Mouse (Mus musculus) embryonic facial prominence, embryonic 14.5 days (tissue): ENCODE results near the gene Rabep1. TPM values are rescaled to one million over a fixed set of nuclear protein-coding genes. Genes with fewer than 3 reads are reported as not detected.
A peak's percentile ranks its signal among the peaks of the same experiment; 100 is the strongest.

Experiments used
- ATAC-seq: fragments of 200-750 bp; cut with Nextera tagmentation; 2 replicates; pipeline ENCODE4 v1.8.0; 2017; ENCODE audit warnings: low read depth, moderate number of reproducible peaks, moderate TSS enrichment
- DNase-seq: peaks from one replicate; pipeline ENCODE4 v3.0.0-alpha.2; 2015; ENCODE audit warnings: low spot score
- H3K27ac ChIP-seq: fragments of 300-500 bp; sonication (generic); replicated peaks from 2 replicates; pipeline ENCODE4 v1.5.1; 2014; ENCODE audit warnings: low read depth, mild to moderate bottlenecking, low read length, moderate library complexity
- H3K27me3 ChIP-seq: fragments of 300-500 bp; sonication (generic); replicated peaks from 2 replicates; pipeline ENCODE4 v1.6.1; 2014; ENCODE audit warnings: low read length; ENCODE audit not compliant: control insufficient read depth, insufficient read depth
- H3K36me3 ChIP-seq: fragments of 300-500 bp; sonication (generic); 2 replicates; pipeline ENCODE4 v1.6.1; 2014; ENCODE audit warnings: low read length, mixed read lengths; ENCODE audit not compliant: control insufficient read depth, insufficient read depth
- H3K4me1 ChIP-seq: fragments of 300-500 bp; sonication (generic); 2 replicates; pipeline ENCODE4 v1.6.1; 2014; ENCODE audit warnings: antibody characterized with exemption, low read length; ENCODE audit not compliant: control insufficient read depth, insufficient read depth
- H3K4me2 ChIP-seq: fragments of 300-500 bp; sonication (generic); 2 replicates; pipeline ENCODE4 v1.6.1; 2014; ENCODE audit warnings: low read depth, mild to moderate bottlenecking, low read length, moderate library complexity, mixed read lengths
- H3K4me3 ChIP-seq: fragments of 300-500 bp; sonication (generic); 2 replicates; pipeline ENCODE4 v1.5.1; 2014; ENCODE audit warnings: low read depth, mild to moderate bottlenecking, low read length
- H3K9ac ChIP-seq: fragments of 300-500 bp; sonication (generic); 2 replicates; pipeline ENCODE4 v1.6.1; 2014; ENCODE audit warnings: low read depth, mild to moderate bottlenecking, low read length, moderate library complexity, mixed read lengths
- H3K9me3 ChIP-seq: fragments of 300-500 bp; sonication (generic); 2 replicates; pipeline ENCODE4 v1.6.1; 2016; ENCODE audit warnings: low read length; ENCODE audit not compliant: control insufficient read depth
- WGBS: fragments of 180-500 bp; shearing (Covaris S2); extraction: QIAGEN DNeasy Blood & Tissue Kit; methylation state at CpG from one replicate; pipeline ENCODE4 v1.1.7; 2014; 5-methylcytosine and 5-hydroxymethylcytosine counted together
- polyA plus RNA-seq: library from polyadenylated mRNA; unstranded; fragments of >200 nt; fragmentation: Nextera tagmentation; extraction: Ambion mirVana; gene quantifications from 2 replicates; pipeline ENCODE4 v1.2.1, GENCODE M21; 2014

Rabep1 gene
- polyA plus RNA-seq = 29.4 and 31.8 TPM in 2 replicates

DNA sequence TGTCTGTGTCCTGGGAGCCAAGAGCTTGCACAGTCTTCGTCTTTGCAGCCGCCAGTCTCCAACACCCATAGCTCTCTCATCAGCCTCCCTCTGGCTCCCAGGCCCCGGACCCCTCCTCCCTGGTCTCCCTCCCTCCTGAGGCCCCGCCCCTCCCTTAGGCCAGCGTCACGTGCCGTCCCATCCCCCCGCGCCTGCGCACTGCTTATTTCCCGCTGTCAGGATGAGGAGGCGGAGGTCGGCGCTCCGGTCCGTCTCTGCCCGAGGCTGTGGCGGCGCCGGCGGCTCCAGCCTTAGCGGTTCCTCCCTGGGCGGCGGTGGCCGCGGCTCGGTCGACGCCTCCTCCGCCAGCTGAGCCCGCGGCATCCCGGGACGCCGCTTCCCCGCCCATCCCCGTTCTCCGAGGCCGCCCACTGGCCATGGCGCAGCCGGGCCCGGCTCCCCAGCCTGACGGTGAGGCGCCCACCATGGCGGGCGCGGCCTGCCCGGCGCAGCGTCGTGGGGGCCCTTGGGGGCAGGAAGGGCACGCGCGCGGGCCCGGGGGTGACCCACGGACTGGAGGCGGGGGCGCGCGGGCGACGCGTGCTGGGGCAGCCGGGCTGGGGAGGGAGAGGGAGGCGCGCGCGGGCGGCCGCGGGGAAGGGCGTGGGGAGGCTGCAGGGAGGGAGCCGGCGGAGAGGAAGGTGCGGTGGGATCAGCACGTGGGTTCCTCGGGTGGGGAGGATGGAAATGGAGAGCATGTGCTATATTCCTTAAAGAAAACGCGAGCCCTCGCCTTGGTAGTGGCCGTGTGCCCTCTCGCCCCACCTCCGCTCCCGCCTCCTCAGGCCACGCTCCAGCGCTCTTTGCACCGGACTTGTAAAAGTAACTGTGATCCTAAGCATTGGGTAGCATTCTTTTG lies at the start of gene Rabep1:
Gene Rabep1, plus strand, starts transcription at position 220 of the 898 bp plus-strand sequence.
- Histone ChIP-seq H3K4me3 (peak within 1 kb of the TSS; percentile 94), H3K27me3 (no peaks in the 10 kb centered on the region), H3K4me2 (peak within 1 kb of the TSS; percentile 82), H3K36me3 (no peaks in the 10 kb centered on the region), H3K27ac (peak within 1 kb of the TSS; percentile 45), H3K4me1 (peaks cover 14% of the 10 kb centered on the region), H3K9ac (peak within 1 kb of the TSS; percentile 95), H3K9me3 (no peaks in the 10 kb centered on the region)
- ATAC-seq = peak; percentile 96
- WGBS = under 1% methylated on average over 53 of the region's 88 CpGs
- peak; percentile 97 for DNase-seq

DNA sequence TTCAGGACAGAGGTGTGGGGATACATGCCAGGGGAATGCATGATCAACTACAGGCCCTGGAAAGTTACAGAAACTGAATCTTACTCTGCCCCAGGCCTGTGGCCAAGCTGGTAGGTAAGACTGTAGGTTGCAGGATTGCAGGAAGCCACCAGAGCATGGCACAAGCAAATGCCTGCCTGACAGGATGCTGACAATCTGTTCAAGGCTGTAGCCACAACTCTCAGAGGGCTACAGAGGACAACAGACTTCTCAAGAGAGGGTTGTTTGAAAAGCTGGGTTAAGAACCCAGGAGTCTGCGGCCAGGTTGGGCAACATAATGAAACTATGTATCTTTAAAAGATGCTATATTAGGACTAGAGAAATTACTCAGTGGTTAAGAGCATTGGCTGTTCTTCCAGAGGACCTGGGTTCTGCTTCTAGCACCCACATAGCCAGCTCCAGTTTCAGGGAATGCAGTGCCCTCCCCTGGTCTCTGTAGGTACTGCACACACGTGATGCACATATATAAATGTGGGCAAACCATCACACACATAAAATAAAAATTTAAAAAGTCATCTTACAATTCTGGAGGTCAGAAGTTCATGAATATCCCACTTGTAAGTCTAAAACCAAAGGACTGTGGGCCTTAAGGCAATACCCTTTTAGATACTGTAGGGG lies 42.2 kb upstream of the Rabep1 start:
- Histone ChIP-seq H3K27ac (no peak overlapping the region), H3K4me1 (no peaks in the 10 kb centered on the region), H3K4me3 (no peak overlapping the region), H3K9ac (no peak overlapping the region), H3K27me3 (no peaks in the 10 kb centered on the region), H3K36me3 (no peaks in the 10 kb centered on the region), H3K4me2 (no peak overlapping the region), H3K9me3 (no peaks in the 10 kb centered on the region)
- 88% methylated on average over 2 of the region's 2 CpGs for WGBS
- ATAC-seq (no peak), DNase-seq (no peak)

DNA sequence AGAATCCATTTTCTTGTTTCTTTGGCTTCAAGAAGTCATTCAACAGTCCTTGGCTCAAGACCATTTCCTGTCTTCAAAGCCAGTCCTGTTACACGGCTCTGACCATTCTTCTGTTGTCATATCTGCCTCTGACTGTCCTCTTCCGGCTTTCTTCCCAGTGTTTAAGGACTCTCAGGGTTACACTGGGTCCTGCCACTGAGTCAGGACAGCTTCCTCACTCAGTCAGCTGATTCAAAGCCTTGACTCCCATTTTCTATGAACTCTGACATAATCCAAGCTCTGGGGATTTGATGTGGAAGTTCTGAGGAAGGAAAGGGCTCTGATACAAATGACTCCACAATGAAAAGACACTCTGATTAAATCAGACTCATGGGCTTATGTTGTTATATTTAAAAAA lies 41.7 kb upstream of the Rabep1 start:
- Histone ChIP-seq H3K9me3 (no peaks in the 10 kb centered on the region), H3K27ac (no peak overlapping the region), H3K27me3 (no peaks in the 10 kb centered on the region), H3K4me3 (no peak overlapping the region), H3K4me2 (no peak overlapping the region), H3K4me1 (no peaks in the 10 kb centered on the region), H3K9ac (no peak overlapping the region), H3K36me3 (no peaks in the 10 kb centered on the region)
- DNase-seq (no peak), ATAC-seq (no peak)
- 66% methylated on average over 2 of the region's 2 CpGs for WGBS

DNA sequence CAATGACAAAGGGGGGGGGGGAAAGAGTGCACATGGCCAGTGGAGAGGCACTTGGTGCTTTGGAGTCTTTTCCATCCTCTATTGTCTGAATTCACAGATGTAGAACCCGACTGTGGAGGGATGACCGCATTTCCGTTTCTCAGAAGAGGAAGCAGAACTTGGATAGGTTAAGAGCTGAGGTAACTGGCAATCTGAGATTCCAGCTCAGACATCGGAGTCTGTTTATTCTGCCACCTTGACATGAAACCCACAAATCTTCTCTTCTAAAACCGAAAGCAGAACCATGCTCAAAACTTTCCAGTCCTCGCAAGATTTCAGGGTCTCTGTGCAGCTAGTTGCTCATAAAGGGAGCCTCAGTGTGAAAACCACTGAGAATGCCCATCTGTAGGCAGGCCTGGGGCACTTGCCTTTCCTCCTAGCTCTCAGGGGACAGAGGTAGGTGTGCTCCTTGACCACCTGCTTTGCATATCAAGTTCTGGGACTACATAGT lies 40.8 kb upstream of the Rabep1 start:
- H3K4me1 ChIP-seq = no peaks in the 10 kb centered on the region
- H3K27ac ChIP-seq = no peak overlapping the region
- H3K9ac ChIP-seq = no peak overlapping the region
- H3K36me3 ChIP-seq = no peaks in the 10 kb centered on the region
- 82% methylated on average over 6 of the region's 6 CpGs for WGBS
- no peak for DNase-seq
- H3K9me3 ChIP-seq = no peaks in the 10 kb centered on the region
- no peak for ATAC-seq
- no peak overlapping the region for H3K4me3 ChIP-seq
- H3K4me2 ChIP-seq = no peak overlapping the region
- no peaks in the 10 kb centered on the region for H3K27me3 ChIP-seq

DNA sequence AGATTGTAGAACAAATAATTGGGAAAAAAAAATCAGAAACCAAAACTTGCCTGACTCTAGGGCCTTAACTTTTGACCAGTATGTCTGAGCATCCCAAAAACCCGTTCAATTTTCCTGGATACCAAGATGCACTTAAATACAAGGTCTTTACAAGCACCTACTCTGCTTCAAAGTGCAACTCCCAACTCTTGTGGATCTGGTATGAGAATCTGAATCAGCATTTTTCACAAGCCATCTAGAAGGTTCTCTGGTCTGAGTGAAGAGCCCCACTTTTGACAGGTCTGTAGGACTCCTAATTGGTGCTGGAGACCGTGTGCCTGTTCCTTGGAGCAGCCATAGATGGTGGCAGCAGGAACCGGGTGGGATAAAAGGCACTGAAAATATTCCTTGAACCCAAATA lies 40.2 kb upstream of the Rabep1 start:
- no peak overlapping the region for H3K9ac ChIP-seq
- no peaks in the 10 kb centered on the region for H3K36me3 ChIP-seq
- H3K4me2 ChIP-seq = no peak overlapping the region
- ATAC-seq = no peak
- no peaks in the 10 kb centered on the region for H3K4me1 ChIP-seq
- no peak overlapping the region for H3K27ac ChIP-seq
- WGBS = 86% methylated on average over 3 of the region's 3 CpGs
- H3K27me3 ChIP-seq = no peaks in the 10 kb centered on the region
- DNase-seq = no peak
- no peaks in the 10 kb centered on the region for H3K9me3 ChIP-seq
- no peak overlapping the region for H3K4me3 ChIP-seq

DNA sequence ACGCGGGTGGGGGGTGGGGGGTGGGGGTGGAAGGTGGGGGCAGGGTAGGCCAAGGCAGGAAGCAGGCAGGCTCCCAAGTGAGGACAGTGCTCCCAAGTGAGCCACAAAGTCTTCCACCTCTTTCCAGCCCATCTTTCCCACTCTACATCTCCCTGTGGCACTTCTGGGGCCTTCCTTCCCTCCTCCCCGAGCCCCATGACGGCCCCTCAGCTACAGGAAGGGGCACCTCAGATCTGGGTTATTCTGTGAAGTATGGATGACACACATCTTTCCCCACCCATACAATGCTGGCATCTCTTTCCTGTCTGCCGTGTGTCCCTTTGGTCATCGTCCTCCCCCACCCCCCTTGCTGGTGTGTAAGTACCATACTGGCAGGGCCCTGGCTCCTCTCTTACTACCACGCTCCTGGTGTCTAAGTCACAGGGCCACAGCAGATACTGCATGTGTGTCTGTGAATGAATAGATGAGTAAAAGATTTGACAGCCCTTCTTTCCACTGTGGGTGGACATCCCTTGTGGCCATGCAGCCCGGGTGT lies 38.9 kb upstream of the Rabep1 start:
- 83% methylated on average over 8 of the region's 8 CpGs for WGBS
- H3K4me2 ChIP-seq = no peak overlapping the region

DNA sequence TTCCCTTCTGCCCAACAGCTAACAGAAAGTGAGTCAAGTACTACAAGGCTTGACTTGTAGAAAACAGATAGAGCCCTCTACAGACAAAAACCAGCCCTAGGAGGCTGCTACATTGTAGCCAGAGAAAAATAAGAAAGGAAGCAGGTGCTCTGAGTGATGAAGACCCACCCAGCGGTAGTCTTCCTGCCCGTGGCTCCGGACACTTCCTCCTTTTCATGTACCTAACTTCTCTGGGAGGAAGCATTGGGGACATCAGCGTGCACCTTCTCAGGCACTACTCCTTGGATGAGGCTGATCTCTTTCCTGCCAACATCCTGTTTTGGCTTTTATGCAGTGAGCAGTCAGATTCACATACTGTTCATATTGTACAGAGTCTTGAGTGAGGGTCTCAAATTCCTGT lies 37.9 kb upstream of the Rabep1 start:
- H3K9ac ChIP-seq = no peak overlapping the region
- no peaks in the 10 kb centered on the region for H3K4me1 ChIP-seq
- no peak overlapping the region for H3K27ac ChIP-seq
- no peak overlapping the region for H3K4me2 ChIP-seq
- H3K4me3 ChIP-seq = no peak overlapping the region
- no peaks in the 10 kb centered on the region for H3K9me3 ChIP-seq
- no peaks in the 10 kb centered on the region for H3K36me3 ChIP-seq
- ATAC-seq = no peak
- WGBS = 89% methylated on average over 4 of the region's 4 CpGs
- no peak for DNase-seq
- no peaks in the 10 kb centered on the region for H3K27me3 ChIP-seq

More for the DNA sequence above, 38.9 kb upstream of the Rabep1 start:
- no peak overlapping the region for H3K27ac ChIP-seq
- H3K4me1 ChIP-seq = no peaks in the 10 kb centered on the region
- DNase-seq (no peak), ATAC-seq (no peak)
- H3K9ac ChIP-seq = no peak overlapping the region
- H3K27me3 ChIP-seq = no peaks in the 10 kb centered on the region
- no peak overlapping the region for H3K4me3 ChIP-seq
- H3K9me3 ChIP-seq = no peaks in the 10 kb centered on the region
- H3K36me3 ChIP-seq = no peaks in the 10 kb centered on the region

DNA sequence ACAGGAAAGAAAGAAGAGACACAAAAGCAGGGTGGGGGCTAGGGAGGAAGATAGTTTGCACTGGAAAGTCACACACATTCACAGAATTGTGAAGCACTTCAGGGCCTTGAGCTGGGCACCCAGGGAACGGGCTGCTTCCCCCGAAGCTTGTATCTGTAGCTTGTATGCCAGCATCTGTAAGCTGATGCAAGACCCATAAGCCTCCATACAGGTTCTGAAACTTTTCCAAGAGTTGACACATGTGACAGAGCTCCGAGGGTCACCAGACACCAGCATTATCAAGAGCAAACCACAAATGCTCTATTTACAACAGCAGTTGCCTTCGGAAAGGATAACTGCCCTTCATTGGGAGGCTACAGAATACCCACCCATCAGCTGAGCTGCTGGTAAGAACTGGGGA lies 36.9 kb upstream of the Rabep1 start:
- Histone ChIP-seq H3K4me2 (no peak overlapping the region), H3K9me3 (no peaks in the 10 kb centered on the region), H3K27ac (no peak overlapping the region), H3K9ac (no peak overlapping the region), H3K27me3 (no peaks in the 10 kb centered on the region), H3K36me3 (no peaks in the 10 kb centered on the region), H3K4me3 (no peak overlapping the region), H3K4me1 (no peaks in the 10 kb centered on the region)
- DNase-seq = no peak
- no peak for ATAC-seq
- WGBS = 68% methylated on average over 4 of the region's 4 CpGs
